ENCODE assay signal across 15 mouse cellular contexts in the genomic region with DNA sequence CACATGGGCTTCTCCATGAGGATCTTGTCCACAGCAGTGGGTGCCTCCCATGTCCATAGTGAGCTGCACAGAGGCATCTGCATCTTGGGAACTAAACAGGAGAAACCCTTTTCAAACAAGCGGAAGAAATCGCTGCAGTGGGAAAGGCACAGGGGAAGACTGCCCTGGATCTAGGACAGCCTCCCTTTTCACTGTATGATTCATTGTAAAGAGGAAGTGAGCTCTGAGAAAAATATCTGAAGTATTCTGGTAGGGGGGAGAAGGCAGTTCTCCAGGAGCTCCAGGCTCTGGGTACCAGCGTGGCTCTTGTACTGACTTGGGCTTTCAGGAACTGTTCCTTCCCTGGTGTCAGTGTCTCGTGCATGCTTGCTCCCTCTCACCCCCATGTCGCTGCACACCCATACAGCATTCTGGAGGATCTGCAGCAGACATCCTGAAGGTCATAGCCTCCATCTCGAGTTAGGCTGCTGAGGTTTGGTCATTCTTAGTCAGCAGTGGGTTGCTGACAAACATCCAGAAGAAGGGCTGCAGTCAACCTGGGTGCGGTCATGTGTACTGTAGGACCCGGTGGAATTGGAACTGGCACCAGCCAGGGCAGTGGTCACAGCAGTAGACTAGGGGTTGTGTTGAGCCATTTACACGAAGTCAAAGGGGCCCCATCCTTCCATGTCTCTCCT. TPM values are rescaled to one million over a fixed set of nuclear protein-coding genes. Genes with fewer than 3 reads are reported as not detected.
DNase-seq lines count a peak whose midpoint lies in the region; ATAC-seq and TF ChIP-seq lines count a peak whose summit lies in the region.
"Had no signal": no experiment of that assay in that cellular context is flagged by ENCODE, and none has a peak within 500 bp of the region (broad histone marks: within the 10 kb centered on the region; RNA-seq: fewer than 3 reads in every experiment).

No protein-coding gene starts in this region.

- no peak overlapping the region for H3K9ac ChIP-seq in embryonic facial prominence, embryonic 12.5 days
- H3K9ac ChIP-seq: liver, embryonic 13.5 days had no signal

- no peak overlapping the region for H3K4me3 ChIP-seq in embryonic facial prominence, embryonic 12.5 days
- H3K4me3 ChIP-seq in embryonic facial prominence, embryonic 10.5 days = no peak overlapping the region
- no peak overlapping the region for H3K4me3 ChIP-seq in kidney, adult 2 months (ENCODE audit: insufficient read depth, low read depth, low read length)
- H3K4me3 ChIP-seq in cerebellum, adult 2 months (replicated peaks; ENCODE audit: insufficient read depth, low read depth, low read length) = no peak overlapping the region
- H3K4me3 ChIP-seq: liver, embryonic 13.5 days had no signal

- no peak for DNase-seq in embryonic facial prominence, embryonic 10.5 days (ENCODE audit: low spot score)
- peak; percentile 44 for DNase-seq in kidney, postnatal 10 days
- no peak for DNase-seq in kidney, adult 2 months
- DNase-seq in NIH3T3 (ENCODE audit: low read depth) = peak; percentile 73
- DNase-seq in cerebellum, adult 2 months = no peak
- no peak for DNase-seq in thymus, postnatal 25 days
- DNase-seq: cerebellum, postnatal 36 days; gastrocnemius, postnatal 10 days; kidney, adult 11 months; liver, embryonic 13.5 days; right cerebral cortex, postnatal 4 days; thymus, adult 18-20 months had no signal

- H3K4me1 ChIP-seq in embryonic facial prominence, embryonic 12.5 days = peaks cover 17% of the 10 kb centered on the region
- peaks cover 18% of the 10 kb centered on the region for H3K4me1 ChIP-seq in embryonic facial prominence, embryonic 10.5 days
- peaks cover 7% of the 10 kb centered on the region for H3K4me1 ChIP-seq in kidney, adult 2 months (ENCODE audit: control insufficient read depth, insufficient read depth, low read length)
- H3K4me1 ChIP-seq in cerebellum, adult 2 months (ENCODE audit: control insufficient read depth, insufficient read depth, low read length) = no peaks in the 10 kb centered on the region

- 74% methylated on average over 9 of the region's 9 CpGs for WGBS in embryonic facial prominence, embryonic 12.5 days
- 83% methylated on average over 9 of the region's 9 CpGs for WGBS in embryonic facial prominence, embryonic 10.5 days
- 42% methylated on average over 9 of the region's 9 CpGs for WGBS in kidney, adult 2 months
- 82% methylated on average over 9 of the region's 9 CpGs for WGBS in cerebellum, adult 2 months

- H3K9me3 ChIP-seq in embryonic facial prominence, embryonic 12.5 days = no peaks in the 10 kb centered on the region
- H3K9me3 ChIP-seq in embryonic facial prominence, embryonic 10.5 days = no peaks in the 10 kb centered on the region
- H3K9me3 ChIP-seq: liver, embryonic 13.5 days had no signal

- 0 out of 2 replicates have a peak overlapping the region, but pooled peaks have one; percentile 1 for H3K27ac ChIP-seq in embryonic facial prominence, embryonic 12.5 days
- H3K27ac ChIP-seq in embryonic facial prominence, embryonic 10.5 days (replicated peaks) = no peak overlapping the region
- no peak overlapping the region for H3K27ac ChIP-seq in kidney, adult 2 months (ENCODE audit: insufficient read depth, low read depth, low read length)
- no peak overlapping the region for H3K27ac ChIP-seq in cerebellum, adult 2 months (ENCODE audit: insufficient read depth, low read length)
- H3K27ac ChIP-seq: liver, embryonic 13.5 days had no signal

- TF ChIP-seq POLR2A in kidney, adult 2 months (IDR thresholded peaks at IDR 0.05; ENCODE audit: low read depth, low read length) = no peak
- no peak for TF ChIP-seq POLR2A in cerebellum, adult 2 months (IDR thresholded peaks at IDR 0.05; ENCODE audit: borderline replicate concordance, insufficient read depth, low read length)

- TF ChIP-seq CTCF in kidney, adult 2 months (conservative IDR thresholded peaks at IDR 0.05; ENCODE audit: insufficient read depth, insufficient read length, low read depth, low read length) = no peak
- TF ChIP-seq CTCF in cerebellum, adult 2 months (IDR thresholded peaks at IDR 0.05; ENCODE audit: borderline replicate concordance, insufficient read depth, low read depth, low read length) = no peak

- H3K36me3 ChIP-seq in embryonic facial prominence, embryonic 12.5 days = peaks cover 14% of the 10 kb centered on the region
- peaks cover 40% of the 10 kb centered on the region for H3K36me3 ChIP-seq in embryonic facial prominence, embryonic 10.5 days (replicated peaks)
- no peaks in the 10 kb centered on the region; the same call in 1 of the 2 replicates for H3K36me3 ChIP-seq in kidney, adult 2 months (ENCODE audit: control insufficient read depth, insufficient read depth, low read length)

- ATAC-seq in embryonic facial prominence, embryonic 12.5 days (ENCODE audit: insufficient number of reproducible peaks, insufficient read depth, low FRiP score, low TSS enrichment) = no peak
- ATAC-seq in megakaryocyte progenitor cell, adult 5-6 weeks (replicated peaks; ENCODE audit: poor library complexity) = peak; percentile 63
- ATAC-seq: midbrain, embryonic 16.5 days had no signal

- H3K4me2 ChIP-seq in embryonic facial prominence, embryonic 12.5 days (replicated peaks) = no peak overlapping the region
- H3K4me2 ChIP-seq: liver, embryonic 13.5 days had no signal

- no peaks in the 10 kb centered on the region for H3K27me3 ChIP-seq in embryonic facial prominence, embryonic 12.5 days
- no peaks in the 10 kb centered on the region for H3K27me3 ChIP-seq in embryonic facial prominence, embryonic 10.5 days (replicated peaks; ENCODE audit: low read depth, poor library complexity, severe bottlenecking)
- H3K27me3 ChIP-seq in kidney, adult 2 months (replicated peaks; ENCODE audit: control insufficient read depth, insufficient read depth, low read length) = no peaks in the 10 kb centered on the region; the same call in 1 of the 2 replicates
- no peaks in the 10 kb centered on the region for H3K27me3 ChIP-seq in cerebellum, adult 2 months (ENCODE audit: control insufficient read depth, insufficient read depth, low read length)
- H3K27me3 ChIP-seq: liver, embryonic 13.5 days had no signal

RNA-seq across cellular contexts. Expression of a gene that starts 20.2 kb away (rescaled TPM):
- 73.7 and 83.2 TPM in 2 replicates for polyA plus RNA-seq in embryonic facial prominence, embryonic 12.5 days (2016; fragmentation: Nextera tagmentation; extraction: Ambion mirVana)
- polyA plus RNA-seq in embryonic facial prominence, embryonic 10.5 days (2016; fragmentation: Nextera tagmentation; extraction: Ambion mirVana) = 54.0 and 55.7 TPM in 2 replicates
- polyA plus RNA-seq in kidney, adult 2 months (2012; rRNA removed) = 75.4 and 75.9 TPM in 2 replicates
- total RNA-seq in megakaryocyte progenitor cell, adult 5-6 weeks (2015) = 23.4 and 30.9 TPM in 2 replicates
- total RNA-seq in megakaryocyte progenitor cell, adult 5-6 weeks (2017) = 9.5 and 20.9 TPM in 2 replicates
- 40.6 and 43.2 TPM in 2 replicates for polyA plus RNA-seq in cerebellum, adult 2 months (2012; rRNA removed)

Comparison
In these comparisons a context has a peak if more than half of its experiments do, and no peak if none do; other contexts are left out.
1. DNase-seq: peak in kidney, postnatal 10 days (single experiment) and NIH3T3 (single experiment); none in embryonic facial prominence, embryonic 10.5 days (single experiment), kidney, adult 2 months (single experiment), cerebellum, adult 2 months (0 of 2) and thymus, postnatal 25 days (single experiment).